Mouse (Mus musculus) hindbrain, postnatal 0 days (tissue): ENCODE data around the gene Tpcn1. TPM values are rescaled to one million over a fixed set of nuclear protein-coding genes. Genes with fewer than 3 reads are reported as not detected.

Experiments
- ATAC-seq: fragments of 200-750 bp; cut with Nextera tagmentation; 2 replicates; pipeline ENCODE4 v1.8.0; 2017; ENCODE audit warnings: mild to moderate bottlenecking, moderate TSS enrichment, moderate library complexity
- DNase-seq: peaks from one replicate; pipeline ENCODE4 v3.0.0-alpha.2; 2015; ENCODE audit warnings: low spot score
- H3K27ac ChIP-seq: fragments of 300-500 bp; sonication (generic); 2 replicates; pipeline ENCODE4 v1.5.1; 2014; ENCODE audit warnings: mild to moderate bottlenecking
- H3K27me3 ChIP-seq: fragments of 300-500 bp; sonication (generic); 2 replicates; pipeline ENCODE4 v1.6.1; 2014; ENCODE audit warnings: low read length, mixed read lengths; ENCODE audit not compliant: insufficient read depth
- H3K36me3 ChIP-seq: fragments of 300-500 bp; sonication (generic); 2 replicates; pipeline ENCODE4 v1.6.1; 2014; ENCODE audit warnings: low read length, mixed read lengths; ENCODE audit not compliant: insufficient read depth
- H3K4me1 ChIP-seq: fragments of 300-500 bp; sonication (generic); 2 replicates; pipeline ENCODE4 v1.6.1; 2014; ENCODE audit warnings: antibody characterized with exemption, low read length, mixed read lengths; ENCODE audit not compliant: insufficient read depth
- H3K4me2 ChIP-seq: fragments of 300-500 bp; sonication (generic); 2 replicates; pipeline ENCODE4 v1.6.1; 2014; ENCODE audit warnings: low read depth, mild to moderate bottlenecking, low read length, moderate library complexity, mixed read lengths
- H3K4me3 ChIP-seq: fragments of 300-500 bp; sonication (generic); 2 replicates; pipeline ENCODE4 v1.5.1; 2014; ENCODE audit warnings: low read length
- H3K9ac ChIP-seq: fragments of 300-500 bp; sonication (generic); replicated peaks from 2 replicates; pipeline ENCODE4 v1.6.1; 2014; ENCODE audit warnings: mild to moderate bottlenecking, low read length, moderate library complexity, mixed read lengths
- H3K9me3 ChIP-seq: fragments of 300-500 bp; sonication (generic); 2 replicates; pipeline ENCODE4 v1.6.1; 2016; ENCODE audit warnings: low read length, mixed read lengths
- CTCF ChIP-seq: IDR thresholded peaks from 2 replicates; pipeline ENCODE4 v1.5.1; 2016; ENCODE audit warnings: antibody characterized with exemption, control low read depth, low read depth
- whole genome bisulfite sequencing: fragments of 180-500 bp; shearing (Covaris S2); extraction: QIAGEN DNeasy Blood & Tissue Kit; methylation state at CpG from one replicate; pipeline ENCODE4 v1.1.7; 2014; 5-methylcytosine and 5-hydroxymethylcytosine counted together
- polyA plus RNA-seq: library from polyadenylated mRNA; unstranded; fragments of >200 nt; fragmentation: Nextera tagmentation; extraction: Ambion mirVana; gene quantifications from 2 replicates; pipeline ENCODE4 v1.2.1, GENCODE M21; 2015
- total RNA-seq: library from RNA; depleted of rRNA; stranded (reverse); fragments of >200 nt; gene quantifications from 2 replicates; pipeline ENCODE4 v1.2.3, GENCODE M21; 2014

The Tpcn1 gene
- total and polyA plus RNA-seq, 2 experiments from 2014 or later, result 15.4 to 30.7 TPM

DNA sequence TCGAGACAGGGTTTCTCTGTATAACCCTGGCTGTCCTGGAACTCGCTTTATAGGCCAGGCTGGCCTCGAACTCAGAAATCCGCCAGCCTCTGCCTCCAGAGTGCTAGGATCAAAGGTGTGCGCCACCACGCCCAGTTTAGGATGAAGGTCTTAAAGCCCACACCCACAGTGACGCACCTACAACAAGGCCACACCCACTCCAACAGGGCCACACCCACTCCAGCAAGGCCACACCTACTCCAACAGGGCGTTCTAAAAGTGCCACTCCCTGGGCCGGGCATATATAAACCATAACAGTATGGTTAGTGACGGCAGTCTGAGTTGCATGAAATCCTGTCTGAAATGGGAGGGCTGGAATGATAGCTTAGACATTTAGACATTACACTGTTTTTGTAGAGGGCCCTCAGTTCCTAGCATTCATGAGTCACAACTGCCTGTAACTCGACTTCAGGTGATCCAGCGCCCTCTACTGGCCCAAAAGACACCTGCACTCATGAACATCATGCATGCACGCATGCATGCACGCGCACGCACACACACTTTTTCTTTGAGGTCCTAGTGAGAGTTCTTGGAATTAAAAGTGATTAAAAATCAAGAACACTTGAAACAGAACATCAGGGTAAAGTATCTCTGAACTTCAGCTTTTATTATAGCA is 2.0 kb upstream of the Tpcn1 start:
- WGBS, result 73% methylated on average over 16 of the region's 16 CpGs
- DNase-seq, result no peak

GRCm38 (mm10) chr5:120587940-120588568 is 419 bp downstream of the Tpcn1 start:
- peak overlapping the region; percentile 81 for H3K4me3 ChIP-seq
- H3K27ac ChIP-seq, result peak overlapping the region; percentile 76; the same call in 1 of the 2 replicates
- DNase-seq, result no peak
- H3K4me2 ChIP-seq, result peak overlapping the region; percentile 93
- H3K36me3 ChIP-seq, result peaks cover 5% of the 10 kb centered on the region; the same call in 1 of the 2 replicates
- ATAC-seq, result no peak
- WGBS, result 1% methylated on average over 28 of the region's 29 CpGs
- H3K9ac ChIP-seq, result peak overlapping the region; percentile 72
- H3K4me1 ChIP-seq, result peaks cover 16% of the 10 kb centered on the region
- no peak for TF ChIP-seq CTCF
- H3K27me3 ChIP-seq, result no peaks in the 10 kb centered on the region
- H3K9me3 ChIP-seq, result no peaks in the 10 kb centered on the region

More for the DNA sequence above, 2.0 kb upstream of the Tpcn1 start:
- no peaks in the 10 kb centered on the region for H3K9me3 ChIP-seq
- H3K9ac ChIP-seq, result no peak overlapping the region
- no peak overlapping the region for H3K4me2 ChIP-seq
- no peak overlapping the region for H3K4me3 ChIP-seq
- peaks cover 16% of the 10 kb centered on the region for H3K4me1 ChIP-seq
- TF ChIP-seq CTCF, result peak; percentile 62
- no peak overlapping the region for H3K27ac ChIP-seq
- no peaks in the 10 kb centered on the region for H3K36me3 ChIP-seq
- H3K27me3 ChIP-seq, result no peaks in the 10 kb centered on the region
- ATAC-seq, result no peak

DNA sequence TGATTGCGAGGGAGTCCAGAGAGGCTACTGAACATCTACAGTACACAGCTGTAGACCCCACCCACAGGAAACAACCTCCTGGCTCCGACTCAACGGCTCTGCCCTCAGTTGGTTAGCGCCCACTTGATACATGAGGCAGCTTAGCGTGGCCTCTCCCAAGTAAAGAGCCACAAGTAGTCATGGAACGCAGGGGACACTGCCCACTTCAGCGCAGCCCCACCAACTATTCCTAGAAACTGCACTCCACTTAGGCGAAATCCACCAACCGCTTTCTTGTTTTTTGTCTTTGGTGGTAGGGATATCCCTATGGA is 902 bp downstream of the Tpcn1 start:
- TF ChIP-seq CTCF, result no peak
- Histone ChIP-seq H3K27ac (peak overlapping the region; percentile 76; the same call in 1 of the 2 replicates), H3K4me3 (peak overlapping the region; percentile 81), H3K4me1 (peaks cover 16% of the 10 kb centered on the region), H3K9me3 (no peaks in the 10 kb centered on the region), H3K4me2 (peak overlapping the region; percentile 93), H3K36me3 (peaks cover 6% of the 10 kb centered on the region; the same call in 1 of the 2 replicates), H3K27me3 (no peaks in the 10 kb centered on the region), H3K9ac (peak overlapping the region; percentile 72)
- DNase-seq, result no peak
- 25% methylated on average over 9 of the region's 9 CpGs for WGBS
- no peak for ATAC-seq

DNA sequence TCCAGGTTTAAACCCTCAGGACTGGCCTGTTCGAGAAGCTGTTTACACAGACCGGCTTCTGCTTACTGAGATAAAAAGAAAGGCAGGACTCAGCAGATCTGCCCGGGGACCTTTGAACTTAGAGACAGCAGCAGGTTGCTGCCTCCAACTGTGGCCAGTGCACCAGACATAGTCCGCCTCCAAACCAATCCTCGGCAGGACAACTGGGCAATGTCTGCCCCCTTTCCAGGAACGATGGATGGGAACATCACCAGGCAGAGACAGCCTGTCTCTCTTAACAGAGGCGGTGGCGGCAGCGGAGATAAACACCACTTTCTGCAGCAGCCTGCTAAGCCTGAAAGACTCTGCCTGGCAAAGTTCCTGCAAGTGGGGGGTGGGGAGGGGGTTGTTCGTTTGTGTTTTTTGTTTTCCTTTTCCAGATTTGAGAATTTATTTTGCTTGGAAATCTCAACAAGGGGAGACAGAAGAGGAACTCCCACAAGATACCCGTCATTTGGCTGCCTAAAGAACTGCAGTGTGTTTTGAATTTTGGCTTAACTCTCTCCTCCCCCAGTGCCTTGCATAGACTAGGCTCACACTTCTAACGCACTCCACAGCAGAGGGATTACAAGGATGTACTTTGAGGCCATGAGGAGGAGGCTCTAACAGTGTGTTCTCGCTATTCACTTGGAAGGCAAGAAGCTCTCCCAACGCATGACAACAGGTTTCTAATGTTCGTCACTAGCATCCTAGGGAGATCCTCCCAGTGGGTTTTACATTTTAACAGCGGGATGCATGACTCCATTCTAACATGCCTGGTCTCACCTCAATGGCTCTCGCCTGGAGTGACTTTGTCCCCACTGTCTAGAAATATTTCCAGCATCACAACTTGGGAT is 1.5 kb downstream of the Tpcn1 start:
- H3K4me2 ChIP-seq, result peak overlapping the region; percentile 93
- peak overlapping the region; percentile 72; the same call in 1 of the 2 replicates for H3K9ac ChIP-seq
- ATAC-seq (no peak), DNase-seq (no peak)
- no peaks in the 10 kb centered on the region for H3K9me3 ChIP-seq
- TF ChIP-seq CTCF, result no peak
- H3K36me3 ChIP-seq, result peaks cover 9% of the 10 kb centered on the region
- peak overlapping the region; percentile 76 for H3K27ac ChIP-seq
- no peaks in the 10 kb centered on the region for H3K27me3 ChIP-seq
- peaks cover 16% of the 10 kb centered on the region for H3K4me1 ChIP-seq
- 12% methylated on average over 17 of the region's 17 CpGs for WGBS
- H3K4me3 ChIP-seq, result peak overlapping the region; percentile 81

DNA sequence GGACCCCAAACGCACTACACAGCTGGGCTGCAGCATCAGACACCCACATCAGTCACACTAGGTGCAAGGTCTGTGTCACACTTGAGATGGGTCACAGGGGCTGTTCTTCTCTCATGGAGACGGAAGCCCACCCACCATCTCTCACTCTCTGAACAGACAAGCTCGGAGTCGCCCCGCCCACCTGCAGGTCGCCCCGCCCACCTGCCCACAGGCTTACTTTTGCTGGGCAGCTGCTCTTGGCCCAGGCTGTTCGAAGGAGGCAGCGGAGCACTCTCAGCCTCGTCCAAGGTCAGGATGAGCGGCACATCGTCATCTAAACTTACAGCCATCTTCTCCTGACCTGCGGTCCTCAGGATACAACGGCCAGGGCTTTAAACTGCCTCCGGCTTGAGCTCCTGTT is 3.5 kb downstream of the Tpcn1 start:
- peaks cover 21% of the 10 kb centered on the region for H3K4me1 ChIP-seq

DNA sequence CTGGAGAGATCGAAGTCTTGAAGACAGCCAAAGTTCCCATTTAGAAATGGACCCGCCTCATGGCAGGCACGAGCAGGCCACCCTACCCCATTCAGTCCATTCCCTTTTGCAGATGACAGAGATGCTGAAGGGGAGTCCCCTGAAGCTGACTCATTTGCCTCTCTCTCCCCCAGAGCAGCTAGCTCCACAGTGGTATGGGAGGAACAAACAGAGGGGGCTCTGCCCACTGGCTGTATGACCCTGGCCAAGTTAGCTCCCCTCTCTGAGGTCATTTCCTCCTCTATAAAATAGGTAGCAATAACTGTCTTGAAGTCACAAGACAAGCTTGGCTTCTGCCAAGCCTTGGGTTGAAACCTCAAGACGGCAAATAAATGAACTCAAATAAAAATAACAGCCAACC is 5.0 kb downstream of the Tpcn1 start:
- Histone ChIP-seq H3K4me3 (no peak overlapping the region), H3K4me1 (peaks cover 28% of the 10 kb centered on the region), H3K27me3 (no peaks in the 10 kb centered on the region), H3K4me2 (no peak overlapping the region), H3K9ac (no peak overlapping the region), H3K36me3 (peaks cover 12% of the 10 kb centered on the region), H3K27ac (no peak overlapping the region), H3K9me3 (no peaks in the 10 kb centered on the region)
- 96% methylated on average over 4 of the region's 4 CpGs for WGBS
- no peak for TF ChIP-seq CTCF
- ATAC-seq (no peak), DNase-seq (no peak)

More for the DNA sequence above, 3.5 kb downstream of the Tpcn1 start:
- Histone ChIP-seq H3K27ac (no peak overlapping the region), H3K4me2 (no peak overlapping the region), H3K4me3 (no peak overlapping the region), H3K9ac (no peak overlapping the region), H3K9me3 (no peaks in the 10 kb centered on the region), H3K27me3 (no peaks in the 10 kb centered on the region), H3K36me3 (peaks cover 12% of the 10 kb centered on the region)
- 36% methylated on average over 15 of the region's 15 CpGs for WGBS
- no peak for DNase-seq
- no peak for TF ChIP-seq CTCF
- no peak for ATAC-seq
